In genomic region chr5:32940586-32940985, GRCm38 (mm10) we compare ENCODE assay signal across 23 mouse cellular contexts.
A peak's percentile ranks its signal among the peaks of the same experiment; 100 is the strongest.
DNase-seq lines count a peak whose midpoint lies in the region; TF ChIP-seq lines count a peak whose summit lies in the region.
"Had no signal": no experiment of that assay in that cellular context is flagged by ENCODE, and none has a peak within 500 bp of the region (broad histone marks: within the 10 kb centered on the region; RNA-seq: fewer than 3 reads in every experiment).

No protein-coding gene starts in this region.

- 0 out of 2 replicates have a peak overlapping the region, but pooled peaks have one; percentile 57 for H3K27ac ChIP-seq in olfactory bulb, adult 2 months (ENCODE audit: insufficient read depth, low read depth, low read length)
- no peak overlapping the region for H3K27ac ChIP-seq in layer of hippocampus, adult 2 months
- H3K27ac ChIP-seq: embryonic facial prominence, embryonic 15.5 days; heart, embryonic 10.5 days; intestine, embryonic 15.5 days; left cerebral cortex, adult 2 months; liver, embryonic 15.5 days; lung, embryonic 15.5 days; midbrain, embryonic 12.5 days; stomach, embryonic 15.5 days had no signal

- no peaks in the 10 kb centered on the region for H3K4me1 ChIP-seq in olfactory bulb, adult 2 months (ENCODE audit: control insufficient read depth, insufficient read depth, low read length)
- H3K4me1 ChIP-seq: embryonic facial prominence, embryonic 15.5 days; heart, embryonic 10.5 days; intestine, embryonic 15.5 days; liver, embryonic 15.5 days; lung, embryonic 15.5 days; midbrain, embryonic 12.5 days; stomach, embryonic 15.5 days had no signal

- 41% methylated on average over 7 of the region's 7 CpGs for WGBS in olfactory bulb, adult 2 months

- no peak overlapping the region for H3K4me3 ChIP-seq in olfactory bulb, adult 2 months (ENCODE audit: insufficient read depth, low read depth, low read length)
- H3K4me3 ChIP-seq in layer of hippocampus, adult 2 months: no peak overlapping the region
- H3K4me3 ChIP-seq: embryonic facial prominence, embryonic 15.5 days; heart, embryonic 10.5 days; intestine, embryonic 15.5 days; left cerebral cortex, adult 2 months; liver, embryonic 15.5 days; lung, embryonic 15.5 days; midbrain, embryonic 12.5 days; stomach, embryonic 15.5 days had no signal

- TF ChIP-seq POLR2A in brain, embryonic 14.5 days (IDR thresholded peaks at IDR 0.05; ENCODE audit: borderline replicate concordance, extremely low read depth, insufficient read depth, insufficient read length, poor library complexity, severe bottlenecking): no peak
- no peak for TF ChIP-seq POLR2A in olfactory bulb, adult 2 months (IDR thresholded peaks at IDR 0.05; ENCODE audit: insufficient read depth, low read depth, low read length)

- peak; percentile 4 for DNase-seq in lung, postnatal 36 days
- DNase-seq in lung, postnatal 14 days: no peak
- DNase-seq in brain, embryonic 14.5 days (ENCODE audit: low read depth): peak; percentile 3
- no peak for DNase-seq in thymus, adult 18-20 months
- no peak for DNase-seq in spleen, postnatal 36 days (ENCODE audit: low spot score in 2 of 2)
- no peak for DNase-seq in layer of hippocampus, adult 2 months (ENCODE audit: low spot score in 2 of 2)
- DNase-seq: adrenal gland, postnatal 36 days; cerebellum, adult 11-12 months; cerebellum, postnatal 25 days; embryo, embryonic 11 days; kidney, adult 8-10 months; kidney, postnatal 14 days; right cerebral cortex, postnatal 4 days; thymus, adult 2 months had no signal

- no peak for TF ChIP-seq CTCF in brain, embryonic 14.5 days (IDR thresholded peaks at IDR 0.05; ENCODE audit: borderline replicate concordance, extremely low read depth, insufficient read depth, insufficient read length)
- TF ChIP-seq CTCF in olfactory bulb, adult 2 months (IDR thresholded peaks at IDR 0.05; ENCODE audit: insufficient read depth, low read depth, low read length): no peak
- TF ChIP-seq CTCF in layer of hippocampus, adult 2 months (conservative IDR thresholded peaks at IDR 0.05): no peak

Comparison
In these comparisons a context has a peak if more than half of its experiments do, and no peak if none do; other contexts are left out.
1. DNase-seq: peak in lung, postnatal 36 days (single experiment) and brain, embryonic 14.5 days (single experiment); none in lung, postnatal 14 days (single experiment), thymus, adult 18-20 months (0 of 2), spleen, postnatal 36 days (0 of 2) and layer of hippocampus, adult 2 months (0 of 2).